27 mouse cellular contexts compared by ENCODE assay signal in genomic region chr12:75365621-75366124, GRCm38 (mm10). TPM values are rescaled to one million over a fixed set of nuclear protein-coding genes. Genes with fewer than 3 reads are reported as not detected.
A peak's percentile ranks its signal among the peaks of the same experiment; 100 is the strongest.
DNase-seq lines count a peak whose midpoint lies in the region; ATAC-seq and TF ChIP-seq lines count a peak whose summit lies in the region.
"Had no signal": no experiment of that assay in that cellular context is flagged by ENCODE, and none has a peak within 500 bp of the region (broad histone marks: within the 10 kb centered on the region; RNA-seq: fewer than 3 reads in every experiment).

No protein-coding gene starts in this region.

- 0 out of 2 replicates have a peak, but pooled peaks cover 3% of the 10 kb centered on the region for H3K36me3 ChIP-seq in heart, embryonic 10.5 days
- no peaks in the 10 kb centered on the region for H3K36me3 ChIP-seq in heart, postnatal 0 days (replicated peaks; ENCODE audit: control insufficient read depth, insufficient read depth, low read length)
- peaks cover 7% of the 10 kb centered on the region; the same call in 1 of the 2 replicates for H3K36me3 ChIP-seq in heart, embryonic 12.5 days
- no peaks in the 10 kb centered on the region for H3K36me3 ChIP-seq in midbrain, embryonic 11.5 days (ENCODE audit: control insufficient read depth, insufficient read depth, low read length)
- H3K36me3 ChIP-seq in midbrain, embryonic 13.5 days: no peaks in the 10 kb centered on the region
- H3K36me3 ChIP-seq: embryonic facial prominence, embryonic 10.5 days; forebrain, embryonic 10.5 days; hindbrain, embryonic 13.5 days had no signal

- TF ChIP-seq POLR2A in embryonic fibroblast, embryonic 13.5 days (IDR thresholded peaks at IDR 0.05; ENCODE audit: low read depth, low read length): no peak

- no peak overlapping the region for H3K9ac ChIP-seq in heart, postnatal 0 days (replicated peaks; ENCODE audit: low read depth, low read length)
- H3K9ac ChIP-seq in heart, embryonic 12.5 days: no peak overlapping the region
- no peak overlapping the region for H3K9ac ChIP-seq in midbrain, embryonic 11.5 days (ENCODE audit: low read length)
- H3K9ac ChIP-seq in midbrain, embryonic 13.5 days (replicated peaks): no peak overlapping the region
- H3K9ac ChIP-seq: hindbrain, embryonic 13.5 days had no signal

- H3K9me3 ChIP-seq in heart, embryonic 10.5 days: no peaks in the 10 kb centered on the region
- H3K9me3 ChIP-seq in heart, postnatal 0 days (replicated peaks; ENCODE audit: control insufficient read depth, low read length): no peaks in the 10 kb centered on the region
- peaks cover 4% of the 10 kb centered on the region for H3K9me3 ChIP-seq in heart, embryonic 12.5 days (replicated peaks)
- H3K9me3 ChIP-seq in midbrain, embryonic 11.5 days (ENCODE audit: control insufficient read depth, low read length): no peaks in the 10 kb centered on the region
- H3K9me3 ChIP-seq in midbrain, embryonic 13.5 days: no peaks in the 10 kb centered on the region
- H3K9me3 ChIP-seq: embryonic facial prominence, embryonic 10.5 days; forebrain, embryonic 10.5 days; hindbrain, embryonic 13.5 days had no signal

- ATAC-seq in heart, postnatal 0 days (ENCODE audit: insufficient read depth, low read depth): no peak
- ATAC-seq in heart, embryonic 12.5 days (ENCODE audit: insufficient number of reproducible peaks, low FRiP score): no peak
- no peak for ATAC-seq in midbrain, embryonic 11.5 days (ENCODE audit: low FRiP score)
- ATAC-seq in midbrain, embryonic 13.5 days: no peak
- ATAC-seq in megakaryocyte, adult 5-6 weeks (ENCODE audit: poor library complexity, severe bottlenecking): no peak
- ATAC-seq: activated CD4-positive, CD25-positive, alpha-beta regulatory T cell, adult 4 months; forebrain, embryonic 14.5 days; hindbrain, postnatal 0 days; Patski had no signal

- 81% methylated on average over 14 of the region's 14 CpGs for whole genome bisulfite sequencing in heart, embryonic 10.5 days
- WGBS in heart, postnatal 0 days: 67% methylated on average over 14 of the region's 14 CpGs
- 74% methylated on average over 14 of the region's 14 CpGs for WGBS in heart, embryonic 12.5 days
- 91% methylated on average over 14 of the region's 14 CpGs for WGBS in midbrain, embryonic 11.5 days
- 87% methylated on average over 14 of the region's 14 CpGs for WGBS in midbrain, embryonic 13.5 days

- TF ChIP-seq CTCF in heart, postnatal 0 days (IDR thresholded peaks at IDR 0.05; ENCODE audit: low read depth): no peak
- TF ChIP-seq CTCF in embryonic fibroblast, embryonic 13.5 days (IDR thresholded peaks at IDR 0.05; ENCODE audit: borderline replicate concordance, insufficient read depth, low read length): no peak

- H3K4me2 ChIP-seq in heart, postnatal 0 days (ENCODE audit: low read depth, low read length): no peak overlapping the region
- no peak overlapping the region for H3K4me2 ChIP-seq in heart, embryonic 12.5 days
- H3K4me2 ChIP-seq in midbrain, embryonic 11.5 days: no peak overlapping the region
- H3K4me2 ChIP-seq in midbrain, embryonic 13.5 days (replicated peaks): no peak overlapping the region
- H3K4me2 ChIP-seq: hindbrain, embryonic 13.5 days had no signal

- no peak for TF ChIP-seq EP300 in heart, postnatal 0 days (IDR thresholded peaks at IDR 0.05; ENCODE audit: low read depth)

- H3K4me3 ChIP-seq in heart, embryonic 10.5 days: no peak overlapping the region
- H3K4me3 ChIP-seq in heart, postnatal 0 days (ENCODE audit: low read depth, low read length): no peak overlapping the region
- no peak overlapping the region for H3K4me3 ChIP-seq in heart, embryonic 12.5 days
- no peak overlapping the region for H3K4me3 ChIP-seq in midbrain, embryonic 11.5 days (ENCODE audit: low read depth, low read length)
- no peak overlapping the region for H3K4me3 ChIP-seq in midbrain, embryonic 13.5 days (replicated peaks)
- H3K4me3 ChIP-seq in embryonic fibroblast, embryonic 13.5 days (ENCODE audit: insufficient read depth, low read length): no peak overlapping the region
- H3K4me3 ChIP-seq: embryonic facial prominence, embryonic 10.5 days; erythroblast, embryonic 14.5 days; forebrain, embryonic 10.5 days; hindbrain, embryonic 13.5 days had no signal

- peaks cover 12% of the 10 kb centered on the region for H3K4me1 ChIP-seq in heart, embryonic 10.5 days
- H3K4me1 ChIP-seq in heart, postnatal 0 days (ENCODE audit: control insufficient read depth, insufficient read depth): 0 out of 2 replicates have a peak, but pooled peaks cover 19% of the 10 kb centered on the region
- peaks cover 17% of the 10 kb centered on the region for H3K4me1 ChIP-seq in heart, embryonic 12.5 days (replicated peaks)
- H3K4me1 ChIP-seq in midbrain, embryonic 11.5 days (ENCODE audit: control insufficient read depth, insufficient read depth, low read length): no peaks in the 10 kb centered on the region
- H3K4me1 ChIP-seq in midbrain, embryonic 13.5 days (replicated peaks): no peaks in the 10 kb centered on the region
- H3K4me1 ChIP-seq in embryonic fibroblast, embryonic 13.5 days (ENCODE audit: control insufficient read depth, insufficient read depth, low read length): 0 out of 2 replicates have a peak, but pooled peaks cover 6% of the 10 kb centered on the region
- H3K4me1 ChIP-seq: embryonic facial prominence, embryonic 10.5 days; forebrain, embryonic 10.5 days; hindbrain, embryonic 13.5 days had no signal

- 0 out of 2 replicates have a peak, but pooled peaks cover 3% of the 10 kb centered on the region for H3K27me3 ChIP-seq in heart, embryonic 10.5 days (ENCODE audit: insufficient read depth, poor library complexity, severe bottlenecking)
- no peaks in the 10 kb centered on the region for H3K27me3 ChIP-seq in heart, postnatal 0 days (ENCODE audit: control insufficient read depth, insufficient read depth, low read length)
- H3K27me3 ChIP-seq in heart, embryonic 12.5 days (replicated peaks): no peaks in the 10 kb centered on the region
- no peaks in the 10 kb centered on the region for H3K27me3 ChIP-seq in midbrain, embryonic 11.5 days (ENCODE audit: control insufficient read depth, insufficient read depth, low read length)
- no peaks in the 10 kb centered on the region for H3K27me3 ChIP-seq in midbrain, embryonic 13.5 days
- H3K27me3 ChIP-seq: CH12.LX; hindbrain, embryonic 13.5 days had no signal

- peak; percentile 94 for DNase-seq in heart, adult 11 months
- DNase-seq in heart, embryonic 10.5 days (ENCODE audit: low spot score): no peak
- DNase-seq in heart, postnatal 0 days (ENCODE audit: low spot score): no peak
- DNase-seq in midbrain, embryonic 11.5 days (ENCODE audit: low spot score, missing footprints): peak; percentile 44
- DNase-seq: adrenal gland, postnatal 25 days; cerebellum, adult 2 months; cerebellum, postnatal 10 days; kidney, adult 11 months had no signal

- no peak overlapping the region for H3K27ac ChIP-seq in heart, embryonic 10.5 days
- H3K27ac ChIP-seq in heart, postnatal 0 days (ENCODE audit: low read depth): peak overlapping the region; percentile 51
- H3K27ac ChIP-seq in heart, embryonic 12.5 days (ENCODE audit: poor library complexity, severe bottlenecking): no peak overlapping the region
- H3K27ac ChIP-seq in midbrain, embryonic 11.5 days (ENCODE audit: low read depth, low read length): no peak overlapping the region
- no peak overlapping the region for H3K27ac ChIP-seq in midbrain, embryonic 13.5 days
- peak overlapping the region; percentile 23; the same call in 1 of the 2 replicates for H3K27ac ChIP-seq in embryonic fibroblast, embryonic 13.5 days (ENCODE audit: insufficient read depth, low read length)
- H3K27ac ChIP-seq: embryonic facial prominence, embryonic 10.5 days; forebrain, embryonic 10.5 days; hindbrain, embryonic 13.5 days; hindbrain, postnatal 0 days had no signal

RNA-seq across cellular contexts. Expression of gene Gphb5, which starts 50.9 kb away (rescaled TPM):
- polyA plus RNA-seq in heart, embryonic 10.5 days (2016; fragmentation: Nextera tagmentation; extraction: Ambion mirVana): not detected in 2 replicates
- total RNA-seq in heart, postnatal 0 days (2014; rRNA removed; ENCODE audit: low replicate concordance): not detected in 2 replicates
- not detected in 2 replicates for polyA plus RNA-seq in heart, postnatal 0 days (2015; fragmentation: Nextera tagmentation; extraction: Ambion mirVana)
- not detected in 2 replicates for polyA plus RNA-seq in heart, embryonic 12.5 days (2016; fragmentation: Nextera tagmentation; extraction: Ambion mirVana)
- polyA plus RNA-seq in midbrain, embryonic 11.5 days (2014; fragmentation: Nextera tagmentation; extraction: Ambion mirVana): not detected in 2 replicates
- not detected in 2 replicates for polyA plus RNA-seq in midbrain, embryonic 13.5 days (2015; fragmentation: Nextera tagmentation; extraction: Ambion mirVana)
- not detected in 2 replicates for polyA plus RNA-seq in embryonic fibroblast, embryonic 13.5 days (2011; ENCODE audit: insufficient read length, low read depth, missing spikeins)
- total RNA-seq in megakaryocyte, adult 5-6 weeks (2015): not detected in 2 replicates
- total RNA-seq in megakaryocyte, adult 5-6 weeks (2017): not detected in 2 replicates
- total RNA-seq: adrenal gland, adult 18-20 months; adrenal gland, postnatal 25 days; CH12.LX; gastrocnemius, adult 8-10 months; granulocyte monocyte progenitor cell, adult 5-6 weeks; heart, postnatal 36 days; hindbrain, postnatal 0 days had no signal
- polyA plus RNA-seq: activated CD4-positive, CD25-positive, alpha-beta regulatory T cell, adult 4 months; cerebellum, adult 2 months; embryonic facial prominence, embryonic 10.5 days; erythroblast, embryonic 14.5 days; forebrain, embryonic 10.5 days; forebrain, embryonic 14.5 days; heart, embryonic 14.5 days; hindbrain, embryonic 13.5 days; hindbrain, postnatal 0 days; intestine, embryonic 14.5 days; Patski had no signal

RNA-seq across cellular contexts. Expression of gene Rhoj, which starts 57.6 kb away (rescaled TPM):
- 26.0 and 29.0 TPM in 2 replicates for polyA plus RNA-seq in heart, embryonic 10.5 days (2016; fragmentation: Nextera tagmentation; extraction: Ambion mirVana)
- total RNA-seq in heart, postnatal 0 days (2014; rRNA removed; ENCODE audit: low replicate concordance): 107 and 146 TPM in 2 replicates
- 42.9 TPM in 2 replicates for polyA plus RNA-seq in heart, postnatal 0 days (2015; fragmentation: Nextera tagmentation; extraction: Ambion mirVana)
- polyA plus RNA-seq in heart, embryonic 12.5 days (2016; fragmentation: Nextera tagmentation; extraction: Ambion mirVana): 36.0 and 38.6 TPM in 2 replicates
- 24.8 TPM in 2 replicates for polyA plus RNA-seq in midbrain, embryonic 11.5 days (2014; fragmentation: Nextera tagmentation; extraction: Ambion mirVana)
- 17.9 and 23.5 TPM in 2 replicates for polyA plus RNA-seq in midbrain, embryonic 13.5 days (2015; fragmentation: Nextera tagmentation; extraction: Ambion mirVana)
- polyA plus RNA-seq in embryonic fibroblast, embryonic 13.5 days (2011; ENCODE audit: insufficient read length, low read depth, missing spikeins): 72.7 and 81.9 TPM in 2 replicates
- not detected in 2 replicates for total RNA-seq in megakaryocyte, adult 5-6 weeks (2015)
- 0.18 TPM in 1 of 2 replicates, not detected in the other for total RNA-seq in megakaryocyte, adult 5-6 weeks (2017)
- total RNA-seq: CH12.LX had no signal
- polyA plus RNA-seq: activated CD4-positive, CD25-positive, alpha-beta regulatory T cell, adult 4 months had no signal

Comparison
In these comparisons a context has a peak if more than half of its experiments do, and no peak if none do; other contexts are left out.
1. DNase-seq: peak in heart, adult 11 months (single experiment) and midbrain, embryonic 11.5 days (single experiment); none in heart, embryonic 10.5 days (single experiment) and heart, postnatal 0 days (single experiment).
2. H3K27ac ChIP-seq: peak in heart, postnatal 0 days (single experiment) and embryonic fibroblast, embryonic 13.5 days (single experiment); none in heart, embryonic 10.5 days (single experiment), heart, embryonic 12.5 days (single experiment), midbrain, embryonic 11.5 days (single experiment) and midbrain, embryonic 13.5 days (single experiment).